Mouse (Mus musculus): ENCODE data around the gene Fam168a.
"Not testable (repeated sequence)": the region's sequence is repeated elsewhere in the genome, so short reads cannot be mapped to it uniquely, and the experiment has no call there.

Gene Fam168a

DNA sequence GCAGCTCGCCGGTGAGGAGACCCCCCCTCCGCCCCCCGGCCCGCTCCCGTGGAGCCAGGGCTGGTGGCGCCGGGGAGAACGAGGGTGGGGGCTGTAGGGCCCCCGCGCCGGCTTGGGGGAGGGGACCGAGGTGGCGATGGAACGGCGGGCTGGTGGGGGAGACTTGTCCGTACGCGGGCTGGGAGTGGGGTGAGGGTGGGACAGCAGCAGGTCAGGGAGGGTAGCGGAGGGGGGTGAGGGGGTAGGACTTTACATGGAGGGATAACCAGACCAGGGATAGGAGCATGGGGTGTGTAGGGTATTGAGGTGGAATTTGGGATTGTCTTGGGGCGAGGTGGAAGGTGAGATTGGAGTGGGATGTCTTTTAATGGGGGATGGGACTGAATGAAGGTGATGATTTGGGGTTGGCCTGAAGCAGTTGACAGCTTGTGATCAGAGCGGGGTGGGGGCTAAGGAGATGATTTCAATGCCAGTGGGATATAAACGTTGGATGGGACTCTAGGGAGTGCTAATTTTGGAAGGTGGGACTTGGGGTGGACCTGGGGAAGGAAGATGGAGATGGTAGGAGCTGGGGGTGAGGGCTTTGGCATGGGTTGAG lies 547 bp downstream of the Fam168a start:
- DNase-seq = no peak

DNA sequence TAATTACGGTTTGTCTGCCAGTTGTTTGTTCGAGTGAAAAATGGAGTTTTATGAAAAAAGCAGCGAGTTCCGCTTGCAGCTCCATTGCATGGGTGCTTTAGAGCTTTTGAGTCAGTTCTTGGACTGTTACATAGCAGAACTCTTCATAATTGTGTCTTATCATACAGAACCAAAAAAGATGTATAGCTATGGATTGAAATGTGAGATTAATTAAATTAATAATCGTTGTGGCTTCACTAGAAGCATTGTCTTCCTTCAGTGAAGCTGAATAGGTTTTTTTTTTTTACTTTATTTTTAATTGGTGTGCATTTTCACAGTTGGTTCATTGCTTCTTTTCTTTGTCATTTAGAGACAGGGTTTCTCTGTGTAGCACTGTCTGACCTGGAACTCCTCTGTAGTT lies 12.3 kb downstream of the Fam168a start:
- DNase-seq = no peak

DNA sequence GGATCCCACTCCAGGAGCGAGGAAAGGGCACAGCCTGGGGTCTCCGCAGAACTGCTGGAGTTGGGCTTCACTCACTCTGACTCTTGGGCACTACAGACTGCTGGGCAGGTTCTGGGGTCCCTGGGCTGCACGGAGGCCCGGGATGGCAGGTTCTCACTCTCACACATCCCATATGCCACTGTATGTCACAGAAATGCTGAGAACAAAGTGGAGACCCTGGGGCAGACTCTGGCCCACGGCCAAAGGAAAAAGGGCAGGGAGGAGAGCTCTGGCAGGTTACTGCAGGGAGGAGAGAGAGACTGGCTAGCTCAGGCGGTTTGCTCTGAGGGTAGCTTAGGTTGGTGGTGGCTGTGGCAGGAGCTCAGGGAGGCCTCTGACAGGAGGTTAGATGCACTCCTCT lies 15.8 kb downstream of the Fam168a start:
- no peak for DNase-seq

GRCm38 (mm10) chr7:100723453-100724294 lies 17.2 kb downstream of the Fam168a start:
- no peak for DNase-seq

DNA sequence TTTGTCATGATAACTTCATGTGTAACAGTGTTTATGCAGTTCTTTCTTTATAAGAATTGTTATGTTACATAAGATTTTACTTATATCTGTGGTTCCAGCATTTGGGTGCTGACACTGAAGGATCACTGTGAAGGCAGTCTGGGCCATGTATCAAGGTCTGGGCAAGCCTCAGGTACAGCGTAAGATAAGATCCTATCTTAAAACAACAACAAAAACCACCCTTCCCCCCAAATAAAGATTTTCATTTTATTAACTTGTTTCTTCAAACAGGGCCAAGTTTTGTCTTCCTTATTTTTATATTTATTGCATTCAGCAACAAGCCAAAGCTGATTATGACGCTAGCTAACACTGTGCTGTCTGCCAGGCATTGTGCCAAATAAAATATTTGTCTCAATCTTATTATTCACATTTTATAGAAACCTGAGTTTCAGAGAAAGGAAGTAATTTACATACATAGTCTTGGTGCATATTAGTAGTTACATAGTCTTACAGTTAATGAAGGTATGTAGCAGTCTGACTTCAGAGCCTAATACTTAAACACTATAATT lies 21.2 kb downstream of the Fam168a start:
- DNase-seq = no peak

DNA sequence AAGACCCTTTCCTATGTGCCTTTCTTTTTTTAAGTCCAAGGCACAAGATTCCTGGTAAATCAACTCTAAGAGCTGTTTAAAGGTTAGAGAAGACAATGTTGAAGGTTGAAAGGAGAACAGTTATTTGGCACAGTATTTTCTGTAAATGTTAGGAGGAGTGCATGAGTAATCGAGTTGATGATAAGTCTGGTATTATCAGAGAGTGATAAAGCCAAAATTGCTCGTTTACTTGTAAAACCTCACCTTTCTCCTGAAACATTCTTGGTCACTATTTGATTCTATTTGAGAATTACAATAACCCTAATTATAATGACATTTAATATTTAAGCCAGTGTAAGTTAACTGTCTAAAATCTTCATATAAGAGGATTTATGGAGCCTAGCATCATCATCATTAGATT lies 23.3 kb downstream of the Fam168a start:
- no peak for DNase-seq

- no peak for DNase-seq
Observed at GRCm38 (mm10) chr7:100732341-100733050, 26.1 kb downstream of the Fam168a start.

DNA sequence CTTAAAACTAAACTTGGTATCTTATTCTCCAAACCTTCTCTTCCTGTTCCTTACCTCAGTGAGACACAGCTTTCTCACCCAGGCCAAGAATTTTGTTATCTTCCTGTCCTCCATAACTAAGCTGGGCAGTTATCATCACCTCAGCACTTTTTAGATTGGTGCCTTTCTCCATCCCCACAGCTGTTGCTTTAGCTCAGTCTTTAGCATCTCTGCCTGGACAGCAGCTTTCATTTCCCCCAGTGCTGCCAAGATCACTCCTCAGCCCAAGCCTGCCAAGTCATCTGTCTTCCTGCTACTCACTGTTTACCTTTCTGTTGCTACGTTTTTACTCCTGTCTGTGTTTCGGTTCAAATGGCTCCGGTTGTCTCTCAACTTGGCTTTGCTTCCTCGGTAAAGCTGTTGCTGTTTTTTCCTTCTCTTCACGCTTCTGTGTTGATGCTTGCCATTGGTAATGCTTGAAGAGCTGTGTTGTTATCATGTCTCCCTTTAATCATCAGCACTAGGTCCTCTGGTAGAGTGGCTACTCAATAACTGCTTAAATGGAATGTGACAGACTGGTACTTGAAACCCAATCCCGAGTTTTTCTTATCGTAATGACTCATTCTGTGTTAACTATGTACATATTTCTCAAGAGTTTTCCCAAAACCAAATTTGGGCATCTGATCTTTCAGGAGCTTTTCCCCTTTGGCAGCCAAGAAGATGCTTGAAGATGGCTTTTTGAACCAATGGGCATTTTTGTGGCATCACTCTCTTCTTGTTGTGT lies 26.8 kb downstream of the Fam168a start:
- no peak for DNase-seq

- DNase-seq = no peak
Observed at GRCm38 (mm10) chr7:100734201-100734600, 27.8 kb downstream of the Fam168a start.

GRCm38 (mm10) chr7:100734905-100735304 lies 28.5 kb downstream of the Fam168a start:
- DNase-seq = not testable (repeated sequence)

DNA sequence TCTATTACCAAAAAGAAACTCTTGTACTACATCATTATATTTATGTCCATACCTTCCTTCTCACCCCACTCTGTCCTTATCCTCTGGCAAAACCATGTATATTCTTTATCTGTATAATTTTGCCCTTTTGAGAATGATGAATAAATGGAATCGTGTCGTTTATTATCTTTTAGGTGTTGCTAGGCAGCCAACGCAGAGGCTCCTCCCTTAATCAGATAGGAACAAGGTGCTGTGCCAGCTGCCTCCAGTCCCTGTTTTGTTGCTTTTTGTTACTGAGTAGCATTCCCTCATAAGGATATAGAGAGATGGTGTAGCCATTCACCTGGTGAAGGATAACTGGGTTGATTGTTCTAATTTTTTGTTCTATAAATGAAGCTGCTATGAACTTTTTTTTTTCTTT lies 29.7 kb downstream of the Fam168a start:
- DNase-seq = no peak

DNA sequence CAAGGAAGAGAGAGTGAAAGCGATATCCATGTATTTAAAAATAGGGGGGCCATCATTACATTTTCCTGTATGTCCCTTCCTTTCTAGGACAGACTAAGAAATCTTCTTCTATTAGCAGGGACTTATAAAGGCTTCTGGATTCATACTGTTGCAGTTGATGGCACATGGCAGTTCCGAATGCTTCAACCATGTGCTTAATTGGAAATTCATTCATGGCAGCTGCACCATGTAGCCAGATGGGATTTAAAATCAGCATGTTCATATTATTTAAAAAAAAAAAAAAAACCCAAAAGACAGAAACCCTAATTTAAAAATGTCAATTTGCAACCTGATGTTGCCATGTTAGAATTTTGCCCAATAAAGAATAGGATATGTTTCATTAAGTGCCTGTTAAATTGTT lies 37.9 kb downstream of the Fam168a start:
- no peak for DNase-seq

GRCm38 (mm10) chr7:100750101-100750500 lies 43.7 kb downstream of the Fam168a start:
- no peak for DNase-seq

DNA sequence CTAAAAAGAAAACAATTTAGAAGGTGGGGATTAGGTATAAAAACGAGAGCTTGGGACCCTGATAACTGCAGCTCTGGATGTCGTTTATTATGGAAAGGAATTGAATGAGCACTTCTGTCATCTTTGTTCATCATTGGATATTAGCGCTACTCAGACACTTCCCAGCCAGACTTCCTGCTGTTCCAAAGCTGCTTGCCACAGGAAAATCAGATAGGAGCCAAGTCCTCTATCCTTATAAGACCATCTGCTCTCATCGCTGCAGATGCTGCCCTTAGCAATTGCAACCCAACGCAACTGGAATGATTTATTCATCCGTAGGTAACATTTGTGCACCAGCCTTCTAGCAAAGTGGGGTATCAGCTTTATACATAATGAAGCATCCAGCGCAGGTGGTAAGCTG lies 52.3 kb downstream of the Fam168a start:
- no peak for DNase-seq

GRCm38 (mm10) chr7:100762726-100763125 lies 56.3 kb downstream of the Fam168a start:
- no peak for DNase-seq

DNA sequence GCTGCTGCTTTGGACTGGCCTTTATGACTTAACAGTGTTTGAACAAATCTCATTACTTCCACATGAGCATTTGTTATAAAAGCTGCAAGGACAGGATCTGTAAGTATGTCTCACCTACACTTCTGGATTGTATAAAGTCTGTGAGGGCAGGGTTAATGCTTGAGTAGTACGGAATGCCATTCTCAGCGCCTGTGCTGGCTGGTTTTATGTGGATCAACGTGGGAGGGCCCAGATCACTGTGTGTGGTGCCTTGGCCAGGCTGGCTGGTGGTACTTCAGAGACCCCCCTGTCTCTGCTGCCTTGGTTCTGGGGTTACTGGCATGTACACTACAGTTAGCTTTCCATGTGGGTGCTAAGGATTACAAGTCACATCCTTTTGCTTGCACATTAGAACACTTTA lies 61.1 kb downstream of the Fam168a start:
- no peak for DNase-seq

GRCm38 (mm10) chr7:100768009-100768408 lies 61.6 kb downstream of the Fam168a start:
- DNase-seq = no peak

- DNase-seq = no peak
Observed at GRCm38 (mm10) chr7:100769534-100770083, 63.2 kb downstream of the Fam168a start.

GRCm38 (mm10) chr7:100770669-100771341 lies 64.4 kb downstream of the Fam168a start:
- DNase-seq = no peak

GRCm38 (mm10) chr7:100774189-100774588 lies 67.8 kb downstream of the Fam168a start:
- no peak for DNase-seq

GRCm38 (mm10) chr7:100775810-100776209 lies 69.4 kb downstream of the Fam168a start:
- DNase-seq = no peak

GRCm38 (mm10) chr7:100780192-100780591 lies 73.8 kb downstream of the Fam168a start:
- no peak for DNase-seq
